Mouse (Mus musculus) frontal cortex, postnatal 14 days (tissue): ENCODE data around the gene Gm16440.
"Not testable (repeated sequence)": the region's sequence is repeated elsewhere in the genome, so short reads cannot be mapped to it uniquely, and the experiment has no call there.

ENCODE experiments used
- DNase-seq, 2 experiments: peaks; one replicate each; pipeline ENCODE4 v3.0.0; 2022; ENCODE audit warnings: low spot score in 2 of 2

Gene Gm16440

DNA sequence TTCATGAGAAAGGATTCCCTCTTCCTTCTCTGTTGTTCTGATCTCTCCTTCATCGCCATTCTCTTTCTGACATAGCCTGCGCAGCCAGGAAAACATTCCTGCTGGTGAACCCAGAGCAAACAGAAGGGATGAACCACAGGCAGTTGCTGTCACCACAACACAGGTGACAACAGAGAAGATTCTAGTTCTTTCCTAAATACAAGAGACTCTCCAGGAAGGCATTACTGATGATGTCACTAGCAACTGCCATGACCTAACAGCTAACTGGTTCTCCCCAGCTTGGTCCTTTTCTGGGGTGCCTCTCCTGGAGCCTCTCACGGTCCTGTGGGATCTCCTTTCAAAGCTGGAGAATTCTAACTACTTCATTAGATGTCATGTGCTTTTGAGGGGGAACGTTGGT is at the start of gene Gm16440:
Gm16440 (minus strand) TSS at position 101 of the 400 bp plus-strand sequence.
- DNase-seq = not testable (repeated sequence)

DNA sequence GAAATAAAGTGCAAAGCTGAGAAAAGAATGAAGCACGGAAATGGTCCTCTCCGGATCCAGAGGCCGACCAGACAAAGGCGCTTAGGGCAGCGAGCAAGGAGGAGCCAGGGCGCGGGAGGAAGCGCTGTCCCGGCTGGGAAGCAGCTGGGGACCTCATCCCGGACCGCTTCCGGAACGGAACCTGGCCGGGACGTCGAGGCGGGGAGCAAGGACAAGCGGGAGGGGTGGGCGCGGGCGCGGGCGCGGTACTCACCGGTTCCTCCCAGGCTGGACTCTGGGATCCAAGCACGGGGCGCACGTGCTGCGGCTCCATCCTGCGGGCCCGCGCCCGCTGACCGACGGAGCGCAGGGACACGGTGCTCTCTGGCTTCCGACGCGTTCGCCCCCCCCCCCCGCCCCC is 36.6 kb upstream of the Gm16440 start:
- not testable (repeated sequence) for DNase-seq

DNA sequence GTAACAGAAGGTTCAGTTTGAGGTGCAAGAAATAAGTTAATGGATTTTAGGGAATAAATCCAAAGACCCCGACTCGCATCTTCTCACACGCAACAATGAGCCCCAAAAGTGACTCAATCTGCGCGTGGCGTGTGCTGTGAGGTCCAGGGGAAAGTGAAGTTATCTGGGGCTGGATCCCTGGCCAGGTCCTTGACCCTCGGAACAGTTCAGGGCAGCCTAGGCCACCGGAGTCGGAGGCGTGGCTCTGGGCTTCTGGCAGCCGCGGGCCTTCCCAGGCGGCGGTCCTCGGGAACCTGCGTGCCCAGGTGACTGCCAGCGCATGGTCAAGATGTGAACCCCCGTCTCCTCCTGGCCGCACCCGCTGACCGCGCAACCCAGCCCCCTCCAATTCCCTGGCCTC is 36.2 kb upstream of the Gm16440 start:
- not testable (repeated sequence) for DNase-seq

DNA sequence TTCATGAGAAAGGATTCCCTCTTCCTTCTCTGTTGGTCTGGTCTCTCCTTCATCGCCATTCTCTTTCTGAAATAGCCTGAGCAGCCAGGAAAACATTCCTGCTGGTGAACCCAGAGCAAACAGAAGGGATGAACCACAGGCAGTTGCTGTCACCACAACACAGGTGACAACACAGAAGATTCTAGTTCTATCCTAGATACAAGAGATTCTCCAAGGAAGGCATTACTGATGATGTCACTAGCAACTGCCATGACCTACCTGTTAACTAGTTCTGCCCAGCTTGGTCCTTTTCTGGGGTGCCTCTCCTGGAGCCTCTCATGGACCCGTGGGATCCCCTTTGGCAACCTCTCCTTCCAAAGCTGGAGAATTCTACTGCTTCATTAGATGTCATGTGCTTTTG is 22.3 kb upstream of the Gm16440 start, which contains the start of gene Gm3591:
Gm3591 (minus strand) TSS at position 101 of the 400 bp plus-strand sequence.
- not testable (repeated sequence) for DNase-seq

DNA sequence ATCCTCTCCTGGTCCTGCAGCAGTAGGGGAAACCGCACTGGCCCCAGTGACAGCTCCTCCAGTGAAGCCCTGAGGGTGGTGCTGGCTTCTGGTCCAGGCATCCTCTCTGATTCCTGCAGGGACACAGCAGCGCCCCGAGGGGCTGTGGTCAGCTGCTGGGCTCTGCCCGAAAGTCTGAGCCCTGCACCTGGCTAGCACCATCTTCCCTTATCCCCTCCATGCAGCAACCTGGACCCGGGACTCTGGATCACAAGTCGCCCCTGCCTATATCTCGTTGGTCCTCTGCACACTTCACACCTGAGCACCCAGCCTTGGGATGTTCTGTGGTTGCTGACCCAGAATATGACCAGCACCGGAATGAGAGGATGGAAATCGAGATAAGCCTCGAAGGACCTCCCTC is 46.5 kb downstream of the Gm16440 start, which contains the start of gene Gm3618:
Gm3618 (minus strand) TSS at position 101 of the 400 bp plus-strand sequence.
- not testable (repeated sequence) for DNase-seq
